Mouse (Mus musculus) layer of hippocampus, adult 18-20 months (tissue): Measurements from ENCODE around the gene Zbtb16. TPM values are rescaled to one million over a fixed set of nuclear protein-coding genes. Genes with fewer than 3 reads are reported as not detected.

ENCODE experiments used
- DNase-seq, 2 experiments: peaks; one replicate each; pipeline ENCODE4 v3.0.0; 2022; ENCODE audit warnings: low spot score in 2 of 2
- total RNA-seq, 2 experiments: library from RNA; stranded (reverse); gene quantifications; 2 replicates each; pipeline ENCODE4 v1.2.3; 2021

The Zbtb16 gene
- total RNA-seq, 2 experiments from 2014 or later = 142 to 156 TPM

- DNase-seq = no peak
These were observed 122.8 kb downstream of the Zbtb16 start for GRCm38 (mm10) chr9:48712985-48713765.

- DNase-seq = no peak
These were observed 124.2 kb downstream of the Zbtb16 start for GRCm38 (mm10) chr9:48711826-48712225.

GRCm38 (mm10) chr9:48711296-48711781 is 124.7 kb downstream of the Zbtb16 start:
- no peak for DNase-seq

- DNase-seq = no peak
These were observed 125.4 kb downstream of the Zbtb16 start for GRCm38 (mm10) chr9:48710355-48711295.

- no peak for DNase-seq
These were observed 128.2 kb downstream of the Zbtb16 start for GRCm38 (mm10) chr9:48707824-48708229.

GRCm38 (mm10) chr9:48707134-48707823 is 128.7 kb downstream of the Zbtb16 start:
- no peak for DNase-seq

GRCm38 (mm10) chr9:48701296-48701695 is 134.7 kb downstream of the Zbtb16 start:
- no peak for DNase-seq

GRCm38 (mm10) chr9:48700871-48701270 is 135.2 kb downstream of the Zbtb16 start:
- DNase-seq = no peak

GRCm38 (mm10) chr9:48697470-48697815 is 138.6 kb downstream of the Zbtb16 start:
- no peak for DNase-seq

- DNase-seq = no peak
These were observed 139.1 kb downstream of the Zbtb16 start for GRCm38 (mm10) chr9:48696731-48697469.

- no peak for DNase-seq
These were observed 139.7 kb downstream of the Zbtb16 start for GRCm38 (mm10) chr9:48696330-48696729.

- no peak for DNase-seq
These were observed 140.2 kb downstream of the Zbtb16 start for GRCm38 (mm10) chr9:48695796-48696195.

- DNase-seq = no peak
These were observed 141.4 kb downstream of the Zbtb16 start for GRCm38 (mm10) chr9:48694616-48695061.

- no peak for DNase-seq
These were observed 142.3 kb downstream of the Zbtb16 start for GRCm38 (mm10) chr9:48693696-48694095.

GRCm38 (mm10) chr9:48689718-48689980 is 146.4 kb downstream of the Zbtb16 start:
- DNase-seq = no peak

- DNase-seq = no peak
These were observed 146.9 kb downstream of the Zbtb16 start for GRCm38 (mm10) chr9:48688859-48689717.

GRCm38 (mm10) chr9:48687891-48688290 is 148.1 kb downstream of the Zbtb16 start:
- no peak for DNase-seq

GRCm38 (mm10) chr9:48685721-48686120 is 150.3 kb downstream of the Zbtb16 start:
- no peak for DNase-seq

GRCm38 (mm10) chr9:48684144-48684543 is 151.9 kb downstream of the Zbtb16 start:
- no peak for DNase-seq

- no peak for DNase-seq
These were observed 154.8 kb downstream of the Zbtb16 start for GRCm38 (mm10) chr9:48681193-48681592.
